Mouse (Mus musculus) mouse embryonic stem cell (cell line): ENCODE results near the gene Sec16b.

Experiments used
- in situ Hi-C, 2 experiments: fragments of 300-500 bp; cut with MboI; formaldehyde crosslinking; loops; 1 replicate in 1 of 2; 3 replicates in 1 of 2; pipeline ENCODE4 v1.14.3; 2019 to 2020; ENCODE audit warnings: low sequenced_read_pairs in 2 of 2, low pct_unique_long_range_greater_than_20kb in 1 of 2, mixed read lengths in 1 of 2; ENCODE audit not compliant: unreplicated experiment in 1 of 2

Gene Sec16b

GRCm38 (mm10) chr1:157547658-157548057, 41.1 kb downstream of the Sec16b start:
- in situ Hi-C loops = no loop called here

GRCm38 (mm10) chr1:157549721-157550120, 43.2 kb downstream of the Sec16b start:
- in situ Hi-C loops = no loop called here

GRCm38 (mm10) chr1:157552749-157553451, 46.4 kb downstream of the Sec16b start:
- in situ Hi-C loops = no loop called here

GRCm38 (mm10) chr1:157554163-157554562, 47.6 kb downstream of the Sec16b start:
- in situ Hi-C loops = no loop called here

GRCm38 (mm10) chr1:157554686-157555530, 48.4 kb downstream of the Sec16b start:
- in situ Hi-C loops = no loop called here

GRCm38 (mm10) chr1:157555738-157556137, 49.2 kb downstream of the Sec16b start:
- in situ Hi-C loops = no loop called here

GRCm38 (mm10) chr1:157556439-157556838, 49.9 kb downstream of the Sec16b start:
- in situ Hi-C loops = no loop called here

GRCm38 (mm10) chr1:157558145-157558544, 51.6 kb downstream of the Sec16b start:
- in situ Hi-C loops = no loop called here

- in situ Hi-C loops = no loop called here
Measured at GRCm38 (mm10) chr1:157559986-157560385, 53.5 kb downstream of the Sec16b start.

- in situ Hi-C loops = no loop called here
Measured at GRCm38 (mm10) chr1:157560654-157561386, 54.3 kb downstream of the Sec16b start.

GRCm38 (mm10) chr1:157567819-157568218, 61.3 kb downstream of the Sec16b start:
- in situ Hi-C loops = no loop called here

- in situ Hi-C loops = no loop called here
Measured at GRCm38 (mm10) chr1:157569263-157570090, 62.9 kb downstream of the Sec16b start.

GRCm38 (mm10) chr1:157575316-157575715, 68.8 kb downstream of the Sec16b start:
- in situ Hi-C loops = no loop called here

- in situ Hi-C loops = no loop called here
Measured at GRCm38 (mm10) chr1:157578336-157578735, 71.8 kb downstream of the Sec16b start.

GRCm38 (mm10) chr1:157586556-157586955, 80.0 kb downstream of the Sec16b start:
- in situ Hi-C loops = no loop called here

- in situ Hi-C loops = no loop called here
Measured at GRCm38 (mm10) chr1:157592039-157592438, 85.5 kb downstream of the Sec16b start.

- in situ Hi-C loops = no loop called here
Measured at GRCm38 (mm10) chr1:157594561-157594960, 88.0 kb downstream of the Sec16b start.

- in situ Hi-C loops = no loop called here
Measured at GRCm38 (mm10) chr1:157595165-157595564, 88.6 kb downstream of the Sec16b start.
